Mouse (Mus musculus) layer of hippocampus, adult 6 months (tissue): ENCODE measurements around the gene Actn1. TPM values are rescaled to one million over a fixed set of nuclear protein-coding genes. Genes with fewer than 3 reads are reported as not detected.

ENCODE experiments used
- long read RNA-seq, 2 experiments: library from polyadenylated mRNA; unstranded; transcript quantifications; one replicate each; pipeline ENCODE4 v2.0.0; 2019 to 2020
- polyA plus RNA-seq: library from polyadenylated mRNA; unstranded; fragments of <200 nt; fragmentation: Nextera tagmentation; gene quantifications from 2 replicates; pipeline ENCODE4 v1.2.3, GENCODE M21; 2021

Actn1 gene
- polyA plus RNA-seq: 1.9 and 2.3 TPM in 2 replicates
- long read RNA-seq, experiment 1: 0 reads
- long read RNA-seq, experiment 2, partial matches to known transcripts: 1 of 10 reads
- long read RNA-seq, experiment 2, other reads (novel, unspliced or antisense): 7 of 10 reads

GRCm38 (mm10) chr12:80260056-80260743 lies at the start of gene Actn1:
Actn1 (minus strand) TSS chr12:80260371.

Other genes starting within 250 kb of the Actn1 start
- 15.2 and 16.3 TPM in 2 replicates for gene Zfp36l1, start 147.4 kb downstream of the Actn1 start, polyA plus RNA-seq
- 10.7 and 13.3 TPM in 2 replicates for gene Dcaf5, start 176.2 kb upstream of the Actn1 start, polyA plus RNA-seq
- 30.5 and 35.1 TPM in 2 replicates for gene Exd2, start 202.7 kb upstream of the Actn1 start, polyA plus RNA-seq